Mouse (Mus musculus) spleen, postnatal 10 days (tissue): ENCODE data around the gene Sv2c.

Experiments used
- DNase-seq, 2 experiments: peaks; one replicate each; pipeline ENCODE4 v3.0.0; 2021 to 2022; ENCODE audit warnings: low spot score in 2 of 2

Sv2c gene

DNA sequence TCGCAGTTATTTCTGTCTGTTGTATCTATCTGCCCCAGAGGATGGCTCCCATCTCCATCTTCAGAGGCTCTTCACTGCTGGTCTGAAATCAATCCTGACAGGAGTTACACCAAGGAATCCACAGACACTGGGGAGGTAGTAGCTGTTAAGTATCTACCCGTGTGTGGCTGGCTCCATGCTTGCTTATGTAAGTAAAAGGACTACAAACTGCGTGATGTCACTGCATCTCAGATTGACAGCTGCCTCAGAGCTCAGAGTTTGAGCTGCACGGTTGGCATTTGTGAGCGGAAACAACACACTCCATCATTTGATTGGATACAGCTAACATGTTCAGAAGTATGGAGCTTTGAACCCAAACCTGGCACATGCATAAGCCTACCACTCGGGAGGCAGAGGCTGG lies 187.8 kb downstream of the Sv2c start:
- peak in 1 of 2 experiments; percentile 5 for DNase-seq

DNA sequence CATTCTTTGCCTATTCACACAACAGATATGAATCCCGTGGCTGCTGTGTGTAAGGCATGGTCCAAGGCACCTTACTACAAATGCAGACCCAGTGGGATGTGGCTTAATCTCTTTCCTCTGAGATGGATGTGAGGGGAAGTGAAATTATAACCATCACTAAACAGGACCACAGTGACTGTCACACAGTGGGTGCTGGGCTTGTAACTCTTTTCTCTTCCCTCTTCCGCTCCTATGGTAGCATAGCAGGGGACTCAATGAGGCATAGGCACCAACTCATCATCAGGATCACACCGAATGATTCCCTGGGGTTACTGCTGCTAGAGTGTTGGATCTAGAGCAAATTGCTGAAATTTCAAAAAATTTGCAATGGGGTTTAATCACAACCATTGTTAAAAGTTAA lies 188.5 kb downstream of the Sv2c start:
- DNase-seq = peak in 1 of 2 experiments; percentile 7

DNA sequence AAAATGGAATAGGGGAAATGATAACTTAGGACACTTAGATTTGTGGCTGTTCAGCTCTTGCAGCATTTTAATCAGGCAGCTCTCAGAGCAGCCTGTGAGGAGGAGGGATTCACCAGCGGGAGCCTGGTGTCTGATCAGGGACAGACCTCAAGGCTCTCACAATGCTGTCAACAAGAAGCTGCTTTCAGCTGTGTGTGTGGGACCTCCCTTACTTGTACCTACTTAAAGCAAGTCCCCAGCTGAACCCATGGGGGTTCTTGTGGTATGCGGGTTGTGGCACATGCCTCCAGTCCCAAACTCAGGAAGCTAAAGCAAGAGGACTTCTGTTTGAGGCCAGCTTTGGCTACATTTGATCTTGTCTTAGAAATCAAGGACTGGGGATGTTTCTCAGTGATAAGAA lies 189.8 kb downstream of the Sv2c start:
- DNase-seq = peak in 1 of 2 experiments; percentile 10

DNA sequence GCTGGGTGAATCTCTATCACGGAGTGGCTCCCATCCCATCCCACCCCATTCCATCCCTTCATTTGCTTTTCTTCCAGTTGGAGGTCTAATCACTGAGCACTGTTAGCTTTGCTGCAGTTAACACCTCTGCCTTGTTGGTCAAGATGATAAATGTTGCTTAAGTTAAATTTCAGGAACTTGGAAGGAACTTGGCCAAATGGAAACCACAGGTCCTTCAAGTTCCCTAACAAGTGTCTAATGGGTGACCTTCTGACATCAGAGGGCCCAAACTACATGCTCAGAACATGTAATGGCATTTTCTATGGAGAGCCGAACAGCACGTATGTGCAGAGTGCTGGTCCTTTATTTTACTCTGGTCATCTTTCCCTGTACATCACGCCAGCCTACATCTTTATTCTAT lies 190.5 kb downstream of the Sv2c start:
- no peak for DNase-seq

DNA sequence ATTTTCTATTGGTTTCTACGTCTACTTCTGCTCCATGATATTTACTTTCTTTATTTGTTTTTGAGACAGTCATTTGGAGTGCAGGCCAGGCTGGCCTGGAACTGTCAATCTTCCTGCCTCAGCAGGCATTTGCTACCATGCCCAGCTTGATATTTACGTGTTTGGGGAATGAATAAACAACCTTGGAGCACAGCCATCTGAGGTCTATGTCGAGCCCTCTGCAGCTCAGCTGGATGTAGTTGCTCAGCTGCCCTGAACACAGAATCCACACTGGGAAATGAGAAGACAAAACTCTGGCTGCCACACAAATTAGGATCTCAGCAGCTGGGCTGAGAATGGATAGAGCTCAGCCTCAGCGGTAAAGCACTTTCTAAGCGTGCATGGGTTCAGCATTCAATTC lies 191.6 kb downstream of the Sv2c start:
- DNase-seq = peak in 1 of 2 experiments; percentile 3

DNA sequence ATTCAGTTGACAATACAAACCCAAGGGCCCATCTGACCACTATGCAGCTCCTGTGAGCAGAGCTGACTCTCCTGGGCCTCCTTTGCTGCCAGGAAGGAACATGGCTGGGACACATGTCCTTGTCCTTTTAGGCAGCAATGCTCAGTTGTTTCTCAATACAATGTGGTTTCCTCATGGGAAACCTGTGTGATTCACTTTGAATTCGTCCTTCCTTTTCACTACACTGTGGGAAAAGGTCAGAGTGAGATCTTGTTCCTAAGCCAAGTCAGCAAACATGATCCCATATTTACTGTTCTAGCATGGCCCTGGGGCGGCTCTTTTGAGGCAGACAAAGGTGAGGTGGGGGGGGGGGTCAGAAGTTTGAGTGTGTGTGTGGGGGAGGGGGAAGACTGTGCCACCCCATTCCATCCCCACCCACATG lies 208.2 kb downstream of the Sv2c start:
- no peak for DNase-seq

DNA sequence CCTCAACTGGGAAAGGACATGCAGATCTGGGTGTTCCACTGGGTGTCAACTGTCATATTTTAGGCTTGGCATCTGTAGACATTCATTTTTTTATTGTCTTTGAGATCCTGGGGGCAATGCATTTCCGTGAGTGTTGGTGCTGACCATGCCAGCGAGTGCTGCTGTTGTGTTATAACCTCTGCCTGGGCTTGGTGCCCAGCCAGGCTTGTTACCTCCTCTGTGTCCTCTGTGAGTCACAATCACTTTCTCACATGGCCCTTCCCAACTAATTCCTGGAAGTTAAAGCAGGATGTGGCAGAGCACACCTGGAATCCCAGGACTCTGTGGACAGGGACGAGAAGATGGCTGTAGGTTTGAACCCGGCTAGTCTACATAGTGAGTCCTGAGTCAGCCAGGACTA lies 209.8 kb downstream of the Sv2c start:
- DNase-seq = no peak

DNA sequence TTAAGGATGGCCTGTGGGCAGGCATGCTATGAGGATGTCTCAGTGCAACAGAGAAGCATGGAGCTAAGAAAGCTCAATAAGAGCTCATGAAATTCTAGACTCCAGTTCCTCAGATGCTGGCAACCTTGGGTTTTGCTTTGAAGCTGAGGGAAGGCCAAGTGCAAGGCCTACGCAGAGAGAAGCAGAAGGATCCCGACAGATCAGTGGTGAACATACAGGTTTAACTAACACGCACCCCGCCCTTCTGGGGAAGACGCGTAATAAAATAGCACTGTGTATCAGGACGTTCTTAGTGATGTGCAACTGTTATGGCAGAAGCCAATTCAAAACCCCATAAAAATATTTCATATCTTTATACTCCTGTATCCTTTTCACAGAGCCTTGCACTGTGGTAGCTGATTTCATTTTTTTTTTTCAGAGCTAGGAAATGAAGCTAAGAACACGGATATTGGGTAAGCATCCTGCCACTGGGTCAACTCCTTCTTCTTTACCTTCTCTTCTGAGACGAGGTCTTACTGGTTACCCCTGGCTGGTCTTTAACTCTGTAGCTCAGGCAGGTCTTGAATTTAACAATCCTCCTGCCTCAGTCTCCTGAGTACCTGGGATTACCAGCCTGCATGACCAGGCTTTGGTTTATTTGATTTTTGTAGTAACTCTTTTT lies 213.6 kb downstream of the Sv2c start:
- DNase-seq = no peak

DNA sequence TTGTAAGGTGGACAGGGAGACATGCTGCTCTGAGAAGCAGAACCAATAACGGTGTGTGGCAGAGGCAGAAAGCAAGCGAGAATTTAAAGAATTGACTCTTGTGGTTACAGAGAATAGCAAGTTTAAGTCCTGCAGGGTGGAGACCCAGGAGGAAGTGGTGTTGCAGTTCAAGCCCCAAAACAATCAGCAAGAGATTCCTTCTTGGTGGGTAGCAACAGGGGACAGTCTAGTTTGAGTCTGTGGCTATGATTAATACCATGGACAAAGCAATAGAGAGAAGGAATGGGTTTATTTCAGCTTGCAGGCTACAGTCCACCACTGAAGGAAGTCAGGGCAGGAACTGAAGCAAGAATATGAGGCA lies 219.4 kb downstream of the Sv2c start:
- no peak for DNase-seq

DNA sequence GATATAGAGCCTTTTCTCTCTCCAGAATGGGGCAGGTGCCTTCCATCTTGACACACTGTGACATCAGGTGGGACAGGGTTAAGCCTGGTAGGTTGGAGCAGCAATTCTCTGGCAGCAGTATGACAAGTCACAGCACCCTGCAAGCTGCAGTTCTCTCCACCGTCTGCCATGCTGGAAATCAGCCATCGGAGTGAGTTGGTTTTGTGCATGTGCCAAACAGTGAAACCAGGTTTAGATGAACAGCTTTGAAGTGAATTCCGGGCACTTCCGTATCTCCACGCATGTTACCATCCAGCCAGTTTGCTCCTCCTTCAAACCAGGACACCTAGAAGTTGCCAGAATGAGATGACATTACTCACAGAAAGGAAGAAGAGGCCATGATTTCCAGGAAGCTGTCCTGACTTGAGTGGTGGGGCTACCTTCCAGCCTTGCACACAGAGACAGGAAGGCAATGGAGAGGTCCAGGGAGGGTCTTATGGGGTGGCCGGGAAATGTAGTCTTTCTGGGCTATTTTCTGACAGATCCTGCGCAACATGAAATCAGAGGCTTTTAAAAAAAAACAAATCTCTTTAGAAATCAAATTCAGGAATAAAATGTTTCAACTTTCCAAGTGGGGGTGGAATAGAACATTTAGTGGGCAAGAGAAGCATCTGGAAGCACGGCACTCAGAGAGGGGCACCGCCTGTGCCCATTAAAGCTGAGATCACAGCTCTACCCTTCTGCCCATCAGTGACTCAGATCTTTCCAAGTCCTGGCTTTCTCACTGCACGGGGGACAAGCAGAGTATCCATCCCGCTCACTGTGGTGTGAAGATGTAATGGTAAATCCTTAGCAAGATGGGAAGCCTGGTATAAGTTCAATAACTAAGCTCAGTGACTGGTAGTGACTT lies 220.0 kb downstream of the Sv2c start:
- no peak for DNase-seq

DNA sequence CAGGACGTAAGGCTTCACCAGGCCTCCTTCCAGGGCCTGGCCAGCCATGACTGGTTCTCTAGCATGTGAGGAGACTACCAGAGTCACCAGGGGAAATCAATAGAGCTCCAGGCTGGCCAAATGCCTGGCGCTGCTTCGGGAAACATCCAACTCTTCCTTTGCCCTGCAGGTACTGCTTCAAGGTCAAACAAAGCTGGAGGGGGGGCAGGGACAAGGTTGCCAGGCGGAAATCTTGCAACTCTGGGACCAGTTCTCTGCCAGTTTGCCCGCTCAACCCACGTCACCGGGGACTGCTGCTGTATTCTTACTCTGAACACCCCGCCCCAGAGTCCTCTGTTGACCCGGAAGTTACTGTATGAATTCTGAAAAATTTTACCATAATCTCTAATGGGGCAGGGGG lies 222.1 kb downstream of the Sv2c start:
- DNase-seq = no peak

DNA sequence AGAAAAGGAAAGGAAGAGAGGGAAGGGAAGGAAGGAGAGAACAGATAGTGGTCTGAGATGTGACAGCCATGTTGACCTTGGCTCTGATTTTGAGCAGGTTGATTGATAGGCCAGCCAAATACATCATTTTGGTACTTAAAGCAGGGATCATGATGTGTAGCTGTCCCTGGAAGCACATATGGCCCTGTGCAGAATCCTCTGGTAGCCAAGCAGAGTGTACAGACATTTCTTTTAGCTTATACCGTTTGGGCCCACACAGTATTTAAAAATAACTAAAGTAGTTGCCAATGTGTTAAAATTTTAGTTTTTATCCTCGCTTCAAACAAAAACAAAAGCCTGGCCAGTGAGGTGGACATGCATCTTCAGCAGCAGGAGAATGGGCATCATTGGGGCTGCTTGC lies 223.1 kb downstream of the Sv2c start:
- no peak for DNase-seq
